Mouse (Mus musculus) limb, embryonic 15.5 days (tissue): ENCODE measurements around the gene Rprd2. TPM values are rescaled to one million over a fixed set of nuclear protein-coding genes. Genes with fewer than 3 reads are reported as not detected.

ENCODE experiments used
- microRNA-seq: library from miRNA; unstranded; fragments of <30 nt; microRNA quantifications from one replicate; pipeline ENCODE4, GENCODE M21; 2016
- polyA plus RNA-seq: library from polyadenylated mRNA; unstranded; fragments of >200 nt; fragmentation: Nextera tagmentation; extraction: Ambion mirVana; gene quantifications from 2 replicates; pipeline ENCODE4 v1.2.1, GENCODE M21; 2015

Gene Rprd2
- polyA plus RNA-seq, 1 experiment from 2014 or later, result 19.6 TPM

Small RNAs within 50 kb of the gene (microRNA-seq; reads per million reads assigned to microRNA genes)
- gene Mir7014, result not detected

Other genes starting within 250 kb of the Rprd2 start
- 29.4 and 29.9 TPM in 2 replicates for gene Golph3l, start 229.9 kb downstream of the Rprd2 start, polyA plus RNA-seq
- 73.4 and 74.7 TPM in 2 replicates for gene Ensa, start 193.9 kb downstream of the Rprd2 start, polyA plus RNA-seq
- 35.2 and 46.1 TPM in 2 replicates for gene Mcl1, start 160.1 kb downstream of the Rprd2 start, polyA plus RNA-seq
- 5.4 and 11.2 TPM in 2 replicates for gene Adamtsl4, start 130.9 kb downstream of the Rprd2 start, polyA plus RNA-seq
- gene Ecm1, start 79.3 kb downstream of the Rprd2 start, polyA plus RNA-seq, result 23.7 and 35.8 TPM in 2 replicates
- 39.8 and 40.4 TPM in 2 replicates for gene Tars2, start 58.7 kb downstream of the Rprd2 start, polyA plus RNA-seq
- gene Prpf3, start 37.0 kb upstream of the Rprd2 start, polyA plus RNA-seq, result 41.2 and 46.1 TPM in 2 replicates
- 267 and 300 TPM in 2 replicates for gene Mrps21, start 52.7 kb upstream of the Rprd2 start, polyA plus RNA-seq
- gene Ciart, start 63.4 kb upstream of the Rprd2 start, polyA plus RNA-seq, result 11.9 and 13.6 TPM in 2 replicates
- 24.9 and 26.4 TPM in 2 replicates for gene BC028528, start 73.1 kb upstream of the Rprd2 start, polyA plus RNA-seq
- gene Aph1a, start 75.1 kb upstream of the Rprd2 start, polyA plus RNA-seq, result 30.2 and 35.9 TPM in 2 replicates
- 5.6 and 8.9 TPM in 2 replicates for gene Car14, start 85.8 kb upstream of the Rprd2 start, polyA plus RNA-seq
- 167 and 177 TPM in 2 replicates for gene Anp32e, start 110.4 kb upstream of the Rprd2 start, polyA plus RNA-seq
- 35.2 and 39.2 TPM in 2 replicates for gene Plekho1, start 177.1 kb upstream of the Rprd2 start, polyA plus RNA-seq
- 35.8 and 37.0 TPM in 2 replicates for gene Vps45, start 239.6 kb upstream of the Rprd2 start, polyA plus RNA-seq